Mouse (Mus musculus): ENCODE results near the gene Igdcc3.

DNA sequence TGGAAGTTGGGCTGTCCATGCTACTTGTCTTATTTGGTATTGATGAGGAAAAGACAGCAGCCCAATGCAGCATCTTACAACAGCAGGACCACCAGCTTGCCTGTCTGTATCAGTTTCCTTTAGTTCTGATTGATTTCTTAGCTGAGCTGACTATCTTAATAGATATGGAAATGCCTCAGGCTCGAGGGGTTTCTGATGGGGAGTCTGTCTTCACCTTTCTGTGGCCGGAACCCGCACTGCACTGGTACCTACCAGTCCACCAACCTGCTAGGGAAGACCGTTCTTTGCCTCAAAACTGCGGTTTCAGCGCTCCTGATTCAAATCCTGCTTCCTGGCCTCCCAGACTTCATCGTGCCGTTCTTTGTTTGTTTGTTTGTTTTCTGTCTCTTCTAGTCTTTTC, 20.9 kb downstream of the Igdcc3 start:
- TF ChIP-seq GATA1 (IDR thresholded peaks at IDR 0.05; ENCODE audit: low read length), result no peak
- TF ChIP-seq TAL1 (IDR thresholded peaks at IDR 0.05; ENCODE audit: low read length), result no peak

Data from erythroblast, embryonic 14.5 days (primary cell).